Mouse (Mus musculus): ENCODE data around the gene Slc22a19.
"Not testable (repeated sequence)": the region's sequence is repeated elsewhere in the genome, so short reads cannot be mapped to it uniquely, and the experiment has no call there.

The Slc22a19 gene

GRCm38 (mm10) chr19:7711148-7711547, at the start of gene Slc22a19:
Slc22a19 (minus strand) TSS chr19:7711310.
- DNase-seq (ENCODE audit: low spot score): no peak

- DNase-seq (ENCODE audit: low spot score): not testable (repeated sequence)
Measured at GRCm38 (mm10) chr19:7753371-7753770, 42.3 kb upstream of the Slc22a19 start.

GRCm38 (mm10) chr19:7729543-7729942, 18.4 kb upstream of the Slc22a19 start:
- DNase-seq (ENCODE audit: low spot score): no peak

GRCm38 (mm10) chr19:7693104-7693503, 18.0 kb downstream of the Slc22a19 start:
- DNase-seq (ENCODE audit: low spot score): not testable (repeated sequence)

- no peak for DNase-seq (ENCODE audit: low spot score)
Measured at GRCm38 (mm10) chr19:7691259-7691658, 19.9 kb downstream of the Slc22a19 start.

GRCm38 (mm10) chr19:7687988-7688387, 23.1 kb downstream of the Slc22a19 start:
- no peak for DNase-seq (ENCODE audit: low spot score)

- DNase-seq (ENCODE audit: low spot score): no peak
Measured at GRCm38 (mm10) chr19:7672033-7672432, 39.1 kb downstream of the Slc22a19 start.

- no peak for DNase-seq (ENCODE audit: low spot score)
Measured at GRCm38 (mm10) chr19:7648913-7649666, 62.0 kb downstream of the Slc22a19 start.

GRCm38 (mm10) chr19:7633786-7634185, 77.3 kb downstream of the Slc22a19 start:
- no peak for DNase-seq (ENCODE audit: low spot score)

GRCm38 (mm10) chr19:7633021-7633420, 78.1 kb downstream of the Slc22a19 start:
- DNase-seq (ENCODE audit: low spot score): no peak

All from spleen, adult 12 weeks (tissue).